8 mouse cellular contexts compared by ENCODE assay signal in the genomic region with DNA sequence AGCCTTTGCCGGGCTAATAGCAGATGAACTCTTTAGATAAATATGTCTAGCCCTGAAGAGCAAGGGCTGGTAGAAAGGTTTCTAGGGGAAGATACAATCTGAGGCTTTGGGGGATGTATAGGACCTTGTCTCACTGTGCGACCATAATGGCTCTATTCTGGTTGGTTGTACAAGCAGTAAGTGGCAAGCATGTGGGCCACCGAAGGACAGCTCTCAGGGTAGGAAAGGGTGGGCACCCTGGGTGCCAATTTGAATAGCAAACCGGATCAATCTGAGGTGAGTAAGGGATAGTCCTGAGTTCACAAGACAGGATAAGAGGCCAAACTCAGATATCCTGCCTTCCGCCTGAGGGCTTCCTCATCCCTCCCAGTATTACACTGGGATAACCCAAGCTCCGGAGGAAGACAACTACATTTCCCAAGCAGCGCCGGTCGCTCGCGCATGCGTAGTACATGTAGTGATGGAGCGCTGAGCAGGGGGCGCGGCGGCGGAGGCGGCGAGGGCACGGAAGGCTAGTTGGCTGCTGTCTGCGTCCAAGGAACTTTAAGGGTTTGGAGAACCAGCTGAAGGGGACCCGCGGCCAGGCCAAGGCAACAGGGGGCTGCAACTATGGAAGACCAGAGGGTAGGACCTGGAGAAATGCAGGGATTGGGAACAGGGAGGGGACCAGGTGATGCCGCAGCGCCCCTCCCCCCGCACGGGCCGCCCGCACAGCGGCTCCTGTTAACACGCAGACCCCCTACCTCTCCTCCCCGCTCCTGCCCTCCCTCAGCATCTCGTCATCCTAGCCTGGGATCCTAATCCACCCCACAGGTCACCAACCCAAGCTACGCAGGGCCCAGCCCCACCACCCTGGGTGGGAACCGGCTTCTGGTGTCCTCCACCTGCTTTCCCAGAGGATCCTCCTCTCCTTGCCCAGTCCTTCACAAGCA. TPM values are rescaled to one million over a fixed set of nuclear protein-coding genes. Genes with fewer than 3 reads are reported as not detected.
DNase-seq lines count a peak whose midpoint lies in the region; ATAC-seq and TF ChIP-seq lines count a peak whose summit lies in the region.
"Had no signal": no experiment of that assay in that cellular context is flagged by ENCODE, and none has a peak within 500 bp of the region (broad histone marks: within the 10 kb centered on the region; RNA-seq: fewer than 3 reads in every experiment).

A gene (plus strand): TSS at position 480 of the 932 bp plus-strand sequence.

- TF ChIP-seq EP300 in CH12.LX (IDR thresholded peaks at IDR 0.05; ENCODE audit: low read length): no peak

- peak within 1 kb of the TSS; percentile 46; the same call in 1 of the 2 replicates for H3K4me2 ChIP-seq in CH12.LX (ENCODE audit: insufficient read depth, low read depth, poor library complexity, severe bottlenecking)
- peak within 1 kb of the TSS; percentile 65 for H3K4me2 ChIP-seq in neural tube, embryonic 15.5 days

- peak; percentile 91 for ATAC-seq in neural tube, embryonic 15.5 days (ENCODE audit: low FRiP score)

- peaks cover 4% of the 10 kb centered on the region for H3K9me3 ChIP-seq in CH12.LX (replicated peaks; ENCODE audit: low read length)
- H3K9me3 ChIP-seq in neural tube, embryonic 15.5 days (replicated peaks): no peaks in the 10 kb centered on the region

- H3K4me1 ChIP-seq in CH12.LX (ENCODE audit: control insufficient read depth in 1 of 2, insufficient read depth in 2 of 2): no peaks in the 10 kb centered on the region
- H3K4me1 ChIP-seq in neural tube, embryonic 15.5 days: peaks cover 15% of the 10 kb centered on the region

- in situ Hi-C loops in CH12.LX (cut with MboI; ENCODE audit: low pct_ligation_motif_present, low pct_unique_long_range_greater_than_20kb, low sequenced_read_pairs): no loop called here

- H3K27me3 ChIP-seq in CH12.LX (replicated peaks): peaks cover 69% of the 10 kb centered on the region
- H3K27me3 ChIP-seq in neural tube, embryonic 15.5 days (replicated peaks): no peaks in the 10 kb centered on the region

- no peak within 1 kb of the TSS for H3K27ac ChIP-seq in CH12.LX (ENCODE audit: insufficient read depth, low read depth)
- H3K27ac ChIP-seq in neural tube, embryonic 15.5 days (replicated peaks): peak within 1 kb of the TSS; percentile 75

- no peaks in the 10 kb centered on the region for H3K36me3 ChIP-seq in CH12.LX (replicated peaks in 1 of 2; ENCODE audit: control insufficient read depth in 1 of 2, insufficient read depth in 1 of 2, low read length in 1 of 2)
- H3K36me3 ChIP-seq in neural tube, embryonic 15.5 days: peaks cover 19% of the 10 kb centered on the region; the same call in 1 of the 2 replicates

- no peak within 1 kb of the TSS for H3K4me3 ChIP-seq in CH12.LX (replicated peaks in 1 of 3; ENCODE audit: low read depth in 2 of 3, low read length in 2 of 3, poor library complexity in 1 of 3)
- H3K4me3 ChIP-seq in neural tube, embryonic 15.5 days (replicated peaks): peak within 1 kb of the TSS; percentile 70

- H3K9ac ChIP-seq in CH12.LX (ENCODE audit: insufficient read depth, low read depth): no peak within 1 kb of the TSS
- peak within 1 kb of the TSS; percentile 64 for H3K9ac ChIP-seq in neural tube, embryonic 15.5 days (replicated peaks)

- no peaks in the 10 kb centered on the region for H3K79me2 ChIP-seq in CH12.LX (replicated peaks; ENCODE audit: control insufficient read depth, extremely low read depth, insufficient read depth, poor library complexity, severe bottlenecking)

- 9% methylated on average over 30 of the region's 35 CpGs for WGBS in neural tube, embryonic 15.5 days

- TF ChIP-seq RAD21 in CH12.LX (IDR thresholded peaks at IDR 0.05; ENCODE audit: low read depth, low read length): no peak

- no peak for DNase-seq in CH12.LX (ENCODE audit: extremely low read depth)
- peak; percentile 91 for DNase-seq in ES-CJ7 (ENCODE audit: low read depth, low spot score)
- peak; percentile 80 for DNase-seq in embryo, embryonic 9.5 days (ENCODE audit: extremely low spot score)
- DNase-seq in heart, postnatal 4 days: peak; percentile 63
- DNase-seq in left cerebral cortex, postnatal 36 days (ENCODE audit: low spot score in 2 of 2): peak; percentile 83 to 86
- DNase-seq in spleen, postnatal 4 days (ENCODE audit: low spot score in 2 of 2): no peak

- no peak for TF ChIP-seq CTCF in CH12.LX (conservative IDR thresholded peaks at IDR 0.05 in 1 of 2, IDR thresholded peaks at IDR 0.05 in 1 of 2; ENCODE audit: low read depth in 2 of 2, low read length in 2 of 2)

- dilution Hi-C loops in CH12.LX (cut with MboI; ENCODE audit: extremely low pct_ligation_motif_present, extremely low pct_unique_long_range_greater_than_20kb, low sequenced_read_pairs): no loop called here

- intact Hi-C loops in left cerebral cortex, postnatal 36 days (cut with DNase I): no loop called here

- no peak for TF ChIP-seq POLR2A in CH12.LX (IDR thresholded peaks at IDR 0.05; ENCODE audit: low read depth, low read length)

TF ChIP-seq in CH12.LX, 34 proteins besides CTCF, POLR2A, EP300 and RAD21:
- no peak for TF ChIP-seq USF1 (IDR thresholded peaks at IDR 0.05; ENCODE audit: low read depth, low read length)
- TF ChIP-seq NRF1 (IDR thresholded peaks at IDR 0.05; ENCODE audit: low read depth, low read length): peak; percentile 81
- peak; percentile 65 for TF ChIP-seq HCFC1 (IDR thresholded peaks at IDR 0.05; ENCODE audit: low read depth, low read length)

RNA-seq across cellular contexts. Expression of the gene that starts here (rescaled TPM):
- total RNA-seq in CH12.LX (2012; rRNA removed) (0.21 and 0.50 TPM in 2 replicates), CH12.LX (2014; rRNA removed) (not detected in 2 replicates)
- polyA plus RNA-seq in CH12.LX (2012; ENCODE audit: insufficient read length, low read depth): not detected in 2 replicates
- 1 to 10 TPM in 1 of 2 experiments, under 1 TPM in 1; 0.34 to 1.5 TPM for total RNA-seq in heart, postnatal 4 days (2021)
- total RNA-seq in left cerebral cortex, postnatal 36 days (2021): 10 to 100 TPM; 75.0 to 97.4 TPM
- 189 and 228 TPM in 2 replicates for polyA plus RNA-seq in neural tube, embryonic 15.5 days (2015; fragmentation: Nextera tagmentation; extraction: Ambion mirVana)
- total RNA-seq: hematopoietic stem cell, adult 5-6 weeks had no signal

Comparison
In these comparisons a context has a peak if more than half of its experiments do, and no peak if none do; other contexts are left out.
1. RNA of the gene that starts here (total RNA-seq): 75.0 to 97.4 TPM in left cerebral cortex, postnatal 36 days; 0.34 to 1.5 TPM in heart, postnatal 4 days and 0.21 to 0.50 TPM in CH12.LX; every median in the first group is over 10 times any median in the second.
2. RNA of the gene that starts here (polyA plus RNA-seq): 189 to 228 TPM in neural tube, embryonic 15.5 days; not detected in CH12.LX; every median in the first group is over 100 times any median in the second.
3. DNase-seq: peak in ES-CJ7 (single experiment), embryo, embryonic 9.5 days (single experiment), heart, postnatal 4 days (single experiment) and left cerebral cortex, postnatal 36 days (2 of 2); none in CH12.LX (single experiment) and spleen, postnatal 4 days (0 of 2).